Mouse (Mus musculus) kidney, postnatal 4 days (tissue): ENCODE results near the gene Sptlc3.

ENCODE experiments used
- DNase-seq, 2 experiments: peaks; one replicate each; pipeline ENCODE4 v3.0.0; 2021; ENCODE audit warnings: mixed read lengths in 2 of 2

Gene Sptlc3

DNA sequence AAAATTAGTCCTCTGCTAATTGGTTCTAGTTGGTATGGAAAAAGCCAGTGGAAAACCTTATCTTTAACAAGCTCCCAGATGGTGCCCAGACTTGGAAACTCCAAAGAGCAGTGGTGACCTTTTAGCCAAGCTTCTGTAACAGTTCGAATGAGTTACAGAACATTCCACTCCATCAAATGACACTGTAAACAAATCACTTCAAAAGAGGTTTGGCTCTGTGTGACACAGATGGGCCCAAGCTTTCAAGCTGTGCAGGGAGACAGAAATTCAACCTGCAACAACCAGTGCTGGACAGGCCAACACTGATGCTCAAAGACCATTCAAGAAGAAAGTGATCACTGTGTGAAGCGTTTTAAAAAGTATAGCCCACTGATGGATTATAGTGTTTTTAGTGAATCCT is 144.1 kb downstream of the Sptlc3 start:
- no peak for DNase-seq

DNA sequence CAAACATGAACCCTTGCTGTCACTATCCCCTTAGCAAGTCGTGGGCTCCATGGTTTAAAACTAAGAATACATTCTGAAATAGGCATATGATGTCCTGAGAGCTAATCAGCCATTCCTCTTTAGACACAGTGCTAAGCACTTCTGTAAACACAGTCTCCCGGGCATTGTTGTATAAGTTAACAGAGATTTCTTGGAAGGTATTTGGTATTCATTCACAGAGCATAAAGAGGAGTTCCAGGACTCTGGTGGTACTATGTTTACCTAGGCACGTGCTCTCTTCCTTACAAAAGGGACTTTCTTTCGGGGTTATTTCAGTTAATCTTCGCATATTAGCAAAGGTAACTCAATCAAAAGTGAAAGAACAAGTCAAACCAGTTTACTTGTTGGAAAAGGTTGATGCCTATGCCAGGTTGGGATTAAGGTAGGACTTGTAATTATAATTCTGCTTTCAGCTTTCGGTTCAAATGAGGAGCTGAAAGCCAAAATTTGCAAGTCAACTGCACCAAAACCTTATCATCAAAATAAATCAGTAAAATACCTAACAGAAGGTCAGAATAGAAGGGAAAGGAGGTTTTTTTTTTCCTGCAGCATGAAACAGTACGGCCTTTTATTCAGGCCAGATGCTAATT is 148.2 kb downstream of the Sptlc3 start:
- no peak for DNase-seq

DNA sequence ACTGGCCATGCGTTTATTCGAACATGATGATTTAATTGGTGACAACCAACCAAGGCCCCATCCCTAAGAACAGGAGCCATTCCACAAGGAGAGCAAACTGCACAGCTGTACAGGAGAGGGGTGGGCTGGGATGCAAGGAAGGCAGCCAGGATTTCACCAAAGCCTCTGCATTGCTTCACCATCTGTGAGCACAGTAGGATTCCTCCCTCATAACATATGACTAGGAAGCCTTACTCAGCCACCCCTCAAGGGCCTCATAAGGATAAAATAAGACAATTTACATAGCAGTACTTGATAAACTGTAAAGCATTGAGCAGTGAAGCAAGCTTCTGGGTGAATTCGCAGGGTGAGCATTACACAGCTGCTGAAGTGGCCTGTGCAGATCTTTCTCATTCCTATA is 155.8 kb downstream of the Sptlc3 start:
- no peak for DNase-seq

- no peak for DNase-seq
Measured at GRCm38 (mm10) chr2:139656750-139657149, 163.0 kb downstream of the Sptlc3 start.

DNA sequence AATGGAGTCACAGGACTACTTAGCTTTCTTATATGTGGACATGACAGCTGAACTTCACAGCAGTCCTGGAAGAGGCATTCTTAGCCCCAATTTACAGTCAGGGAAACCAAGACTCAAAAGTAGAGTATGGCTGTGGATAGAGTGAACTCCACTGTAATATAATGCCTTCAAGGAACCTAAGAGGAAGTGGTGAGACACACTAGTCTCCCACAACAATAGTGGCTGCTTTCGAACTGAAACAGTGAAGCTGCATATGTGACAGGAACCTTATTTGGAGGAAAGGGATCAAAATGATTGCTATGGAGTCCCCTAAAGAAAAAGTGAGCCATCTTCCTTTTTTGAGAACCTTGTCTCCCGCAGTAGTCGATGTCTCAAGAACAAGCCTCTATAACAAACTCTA is 178.1 kb downstream of the Sptlc3 start:
- DNase-seq, result no peak

DNA sequence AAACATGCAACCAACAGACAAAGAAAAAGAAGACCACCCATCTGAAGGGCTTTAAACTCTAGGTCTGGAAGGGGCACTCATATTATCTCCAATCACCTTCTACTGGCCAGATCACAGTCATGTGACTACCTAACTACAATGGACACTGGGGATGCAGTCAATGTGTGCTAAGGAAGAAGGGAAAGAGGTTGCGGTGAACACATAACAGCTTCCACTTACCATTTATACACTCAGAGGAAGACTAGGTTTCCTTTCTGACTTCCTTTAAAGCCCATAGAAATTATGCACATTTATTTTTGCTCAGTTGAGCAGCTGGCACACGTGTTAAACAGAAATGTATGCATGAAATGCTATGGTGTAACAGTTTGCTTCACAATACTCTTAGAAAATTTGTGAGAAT is 178.7 kb downstream of the Sptlc3 start:
- DNase-seq, result no peak

DNA sequence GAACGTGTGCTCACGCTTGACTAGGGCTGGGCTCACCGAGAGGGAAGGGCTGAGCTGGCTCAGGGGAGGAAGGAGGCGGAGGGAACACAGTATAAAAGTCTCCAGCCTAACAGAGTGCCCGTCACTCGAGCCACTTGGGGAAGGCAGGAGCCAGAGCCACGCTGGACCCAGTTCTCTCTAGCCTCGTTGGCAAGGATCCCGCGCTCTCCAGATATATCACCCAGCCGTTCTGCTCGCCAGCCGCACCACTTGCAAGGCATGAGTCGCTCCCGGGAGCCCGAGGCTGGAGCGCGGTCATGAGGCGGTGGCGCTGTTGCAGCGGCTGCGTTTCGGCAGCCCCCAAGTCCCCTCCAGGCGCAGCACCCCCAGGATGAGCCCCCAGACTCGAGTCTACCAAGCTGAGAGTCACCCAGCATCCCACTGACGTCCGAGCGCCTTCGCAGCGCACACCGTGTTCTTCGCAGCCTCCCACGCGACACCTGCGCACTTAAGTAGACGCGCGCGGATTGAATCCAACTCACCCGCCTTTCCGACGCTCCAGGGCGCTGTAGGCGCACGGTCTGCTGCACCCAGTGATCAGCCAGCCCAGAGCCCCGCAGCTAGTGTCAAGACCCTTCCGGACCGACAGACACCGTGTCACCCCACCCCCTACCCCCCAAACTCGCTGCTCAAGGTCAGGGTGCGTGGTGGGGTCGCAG is 183.5 kb downstream of the Sptlc3 start:
- peak; percentile 72 to 81 for DNase-seq

GRCm38 (mm10) chr2:139677809-139678274 is 184.1 kb downstream of the Sptlc3 start, which contains the start of gene Ism1:
Gene Ism1, plus strand, starts transcription at chr2:139678178.
- peak; percentile 60 to 75 for DNase-seq

- peak; percentile 67 to 78 for DNase-seq
Measured at GRCm38 (mm10) chr2:139678275-139679140, 184.8 kb downstream of the Sptlc3 start.

DNA sequence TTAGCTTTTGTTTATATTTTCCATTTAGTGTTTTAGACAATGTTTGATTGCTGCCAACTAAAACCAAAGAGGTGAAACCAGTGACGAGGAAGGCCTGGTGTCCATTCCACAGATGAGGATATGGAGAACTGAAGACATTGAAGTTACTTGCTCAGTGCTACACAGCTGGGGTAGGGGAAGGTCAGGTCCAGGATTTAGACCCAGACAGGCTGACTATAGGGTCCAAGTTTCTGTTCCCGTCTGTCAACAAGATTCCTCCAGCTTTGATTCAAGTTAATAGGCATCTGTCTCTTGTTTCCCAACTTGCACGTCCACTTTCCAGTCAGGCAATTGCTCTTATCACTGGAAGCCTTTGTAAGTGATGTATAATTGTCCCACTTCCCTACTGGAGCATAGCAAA is 188.8 kb downstream of the Sptlc3 start:
- DNase-seq, result no peak
